Mouse (Mus musculus): ENCODE measurements around the gene Rpl38. TPM values are rescaled to one million over a fixed set of nuclear protein-coding genes. Genes with fewer than 3 reads are reported as not detected.

The Rpl38 gene
- 1,000 to 10,000 TPM in 1 of 2 experiments, 100 to 1,000 TPM in 1; 937 to 1,379 TPM for polyA plus RNA-seq (2017; shearing (Covaris generic))

DNA sequence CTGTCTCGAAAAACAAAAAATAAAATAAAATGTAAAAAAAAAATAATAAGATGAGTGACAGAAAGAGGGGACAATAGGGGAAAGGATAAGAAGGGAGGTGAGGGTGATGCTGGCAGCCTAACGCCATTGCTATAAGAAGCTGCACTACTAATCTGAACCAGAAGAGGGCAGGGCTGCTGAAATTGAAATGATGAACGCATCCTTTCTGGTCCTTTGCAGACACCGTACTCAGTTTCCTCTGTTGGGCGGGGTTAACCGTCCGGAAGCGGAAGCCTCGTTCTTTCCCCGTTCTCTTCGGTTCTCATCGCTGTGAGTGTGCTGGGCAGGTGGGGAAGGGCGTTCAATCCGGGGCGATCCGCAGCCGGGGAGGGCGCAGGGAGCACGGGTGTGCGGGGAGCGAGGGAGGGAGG is at the start of gene Rpl38:
TSS of gene Rpl38 (plus strand) at position 224 of the 410 bp plus-strand sequence.
- peak; percentile 72 for ATAC-seq

GRCm38 (mm10) chr11:114618697-114619417 is 49.5 kb upstream of the Rpl38 start:
- ATAC-seq = no peak

GRCm38 (mm10) chr11:114626071-114626690 is 42.1 kb upstream of the Rpl38 start:
- ATAC-seq = no peak

- no peak for ATAC-seq
Observed at GRCm38 (mm10) chr11:114627036-114627435, 41.3 kb upstream of the Rpl38 start.

GRCm38 (mm10) chr11:114628032-114628431 is 40.3 kb upstream of the Rpl38 start:
- ATAC-seq = no peak

- ATAC-seq = no peak
Observed at GRCm38 (mm10) chr11:114630044-114630443, 38.3 kb upstream of the Rpl38 start.

- no peak for ATAC-seq
Observed at GRCm38 (mm10) chr11:114632266-114632665, 36.1 kb upstream of the Rpl38 start.

DNA sequence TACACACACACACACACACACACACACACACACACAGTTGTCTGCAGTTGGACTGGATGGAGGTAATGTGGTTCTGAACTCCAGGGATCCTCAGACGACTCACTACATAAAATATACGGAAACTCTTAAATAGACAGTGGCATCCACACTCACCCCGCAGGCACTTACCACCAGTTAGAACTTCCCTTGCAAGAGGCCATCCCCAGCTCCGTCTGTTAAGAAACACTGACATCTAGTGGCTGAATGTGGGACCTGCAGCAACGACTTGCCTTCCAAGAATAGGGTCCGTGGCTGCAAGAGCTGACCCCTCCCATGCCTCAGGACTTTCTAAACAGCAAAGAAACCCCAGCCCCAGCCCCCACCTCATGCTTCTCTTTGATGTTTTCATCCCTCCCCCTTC is 32.0 kb upstream of the Rpl38 start:
- no peak for ATAC-seq

- no peak for ATAC-seq
Observed at GRCm38 (mm10) chr11:114636727-114637505, 31.4 kb upstream of the Rpl38 start.

DNA sequence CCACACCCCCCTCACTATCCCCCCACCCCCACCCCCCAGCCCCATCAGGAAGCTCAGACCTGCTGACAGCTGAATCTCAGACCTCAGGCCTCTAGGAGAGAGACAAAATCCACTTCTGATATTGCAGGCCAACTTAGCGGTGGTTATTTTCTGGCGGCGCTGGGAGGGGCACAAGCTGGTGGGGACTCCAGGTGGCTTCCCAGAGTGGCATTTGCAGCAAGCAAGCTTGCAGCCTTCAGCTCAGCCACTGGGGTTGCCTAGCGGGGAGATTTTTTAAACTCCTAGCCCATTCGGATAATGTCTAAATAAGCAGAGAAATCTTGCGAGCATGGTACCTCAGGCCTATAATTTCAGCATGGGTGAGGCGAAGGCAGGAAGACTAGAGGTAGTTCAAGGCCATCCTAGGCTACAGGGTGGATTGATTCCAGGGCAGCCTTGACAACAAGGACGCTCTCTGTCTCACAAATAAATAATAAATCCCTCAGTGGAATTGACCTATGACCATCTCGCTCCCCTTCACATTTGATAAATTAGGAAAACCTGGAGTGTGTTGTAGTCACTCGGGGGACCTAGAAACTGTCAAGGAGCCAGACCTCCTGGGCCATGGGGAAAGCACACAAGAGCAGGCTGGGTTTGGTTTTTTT is 29.6 kb upstream of the Rpl38 start:
- ATAC-seq = no peak

DNA sequence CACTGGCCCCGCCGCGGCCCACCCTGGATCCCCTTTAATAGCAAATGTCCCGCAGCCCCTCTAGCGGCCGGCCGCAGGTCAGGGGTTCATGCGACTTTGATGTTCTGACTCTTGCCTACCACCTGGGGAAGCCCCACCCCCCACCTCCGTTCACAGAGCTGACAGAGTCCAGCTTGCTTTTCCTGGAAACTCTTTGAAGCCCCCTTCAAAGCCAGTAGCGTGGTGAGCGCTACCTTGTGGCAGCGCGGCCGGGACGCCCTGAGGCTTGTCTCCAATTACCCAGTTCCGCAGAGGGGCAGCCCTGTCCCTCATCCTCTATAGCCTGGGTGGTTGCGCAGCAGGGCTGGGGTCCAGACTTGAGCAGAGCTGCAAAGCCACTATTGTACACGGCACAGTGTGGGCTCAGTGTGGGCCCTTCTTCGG is 28.6 kb upstream of the Rpl38 start:
- no peak for ATAC-seq

DNA sequence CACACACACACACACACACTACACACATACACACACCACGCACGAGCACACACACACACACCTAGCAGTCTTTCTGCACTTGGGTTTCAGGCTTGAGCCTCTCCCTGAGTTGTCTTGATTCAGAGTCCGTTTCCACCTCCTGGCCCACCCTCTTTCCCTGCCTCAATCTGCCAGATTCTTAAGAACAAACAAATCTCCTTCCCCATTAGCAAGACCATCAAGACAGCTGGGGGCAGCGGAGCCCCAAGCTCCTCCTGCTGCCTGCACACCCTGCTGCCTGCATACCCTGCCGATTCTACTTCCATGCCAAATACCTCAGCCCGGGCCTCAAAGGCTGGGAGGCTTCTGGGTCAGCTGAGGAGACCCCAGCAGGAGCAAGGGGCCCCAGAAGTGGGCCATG is 27.7 kb upstream of the Rpl38 start:
- ATAC-seq = no peak

DNA sequence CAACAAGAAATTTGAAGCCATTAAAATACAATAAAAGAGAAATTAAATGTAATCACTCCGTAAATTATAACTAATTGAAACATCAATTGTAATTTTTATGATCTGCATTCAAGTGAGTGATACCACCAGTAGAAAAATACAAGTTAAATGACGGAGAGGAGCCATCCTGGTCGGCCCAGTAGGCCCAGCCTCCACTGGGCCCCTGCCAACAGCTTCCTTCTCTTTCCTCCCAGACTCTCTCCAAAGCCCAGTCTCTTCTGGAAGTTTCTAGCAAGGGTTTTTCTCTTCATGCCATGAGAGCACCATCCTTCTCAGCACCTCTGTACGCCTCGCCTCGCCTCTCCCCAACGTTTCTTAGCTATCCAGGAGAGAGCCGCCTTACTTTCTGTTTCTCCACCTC is 27.2 kb upstream of the Rpl38 start:
- no peak for ATAC-seq

- ATAC-seq = no peak
Observed at GRCm38 (mm10) chr11:114642184-114642583, 26.1 kb upstream of the Rpl38 start.

DNA sequence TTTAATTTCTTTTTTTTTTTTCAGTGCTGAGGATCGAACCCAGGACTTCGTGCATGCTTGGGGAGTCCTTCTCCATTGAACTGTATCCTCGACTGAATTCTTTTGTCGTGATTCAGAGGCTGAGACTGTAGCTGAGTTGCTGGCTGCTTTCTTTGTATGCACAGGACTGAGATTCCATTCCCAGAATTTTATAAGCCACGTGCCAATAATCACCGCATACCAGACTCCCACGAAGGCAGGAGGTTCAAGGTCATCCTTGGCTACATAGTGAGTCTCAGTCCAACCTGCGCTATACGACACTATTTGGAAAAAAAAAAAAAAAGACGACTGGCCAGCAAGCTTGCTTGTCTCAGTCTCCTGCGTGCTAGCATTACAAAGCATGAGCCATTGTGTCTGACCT is 25.4 kb upstream of the Rpl38 start:
- ATAC-seq = no peak

DNA sequence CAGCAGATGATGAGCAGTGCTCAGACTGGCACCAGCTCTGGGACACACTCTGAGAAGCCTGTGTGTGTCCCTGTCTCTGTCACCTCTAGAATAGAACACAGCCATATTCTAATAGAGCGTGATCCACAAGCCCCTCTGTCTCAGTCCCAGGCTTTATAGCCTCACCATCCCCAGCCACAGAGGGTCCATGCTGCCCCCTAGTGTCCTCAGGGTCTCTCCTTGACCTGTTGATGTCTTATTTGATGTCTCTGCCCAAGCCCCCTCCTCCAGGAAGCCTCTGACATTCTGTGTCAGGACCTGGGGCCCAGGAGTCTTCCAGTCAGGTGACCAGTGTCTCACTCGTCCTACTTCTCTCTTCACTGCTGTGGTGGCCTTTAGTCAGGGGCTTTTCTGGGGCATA is 24.2 kb upstream of the Rpl38 start:
- ATAC-seq = no peak

- no peak for ATAC-seq
Observed at GRCm38 (mm10) chr11:114649510-114649909, 18.8 kb upstream of the Rpl38 start.

DNA sequence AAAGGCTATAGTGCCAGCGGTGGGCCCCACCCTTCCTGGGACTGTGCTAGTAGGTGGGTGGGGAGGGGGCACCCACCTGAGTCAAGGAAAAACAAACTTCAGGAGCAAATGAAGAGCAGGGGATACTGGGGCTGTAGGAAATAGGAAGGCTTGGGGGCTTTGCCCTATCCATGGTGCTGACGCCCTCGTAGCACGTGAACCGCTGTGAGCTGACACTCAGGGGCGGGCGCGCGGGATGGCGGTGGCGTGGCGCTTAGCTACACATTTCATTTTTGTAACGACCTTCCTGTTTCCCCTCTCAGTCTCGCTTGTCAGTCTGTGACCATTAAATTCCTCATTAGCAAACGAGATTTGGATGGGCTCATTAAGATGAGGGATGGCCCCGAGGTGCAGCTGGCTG is 15.8 kb upstream of the Rpl38 start:
- no peak for ATAC-seq

GRCm38 (mm10) chr11:114653664-114654063 is 14.7 kb upstream of the Rpl38 start:
- no peak for ATAC-seq

DNA sequence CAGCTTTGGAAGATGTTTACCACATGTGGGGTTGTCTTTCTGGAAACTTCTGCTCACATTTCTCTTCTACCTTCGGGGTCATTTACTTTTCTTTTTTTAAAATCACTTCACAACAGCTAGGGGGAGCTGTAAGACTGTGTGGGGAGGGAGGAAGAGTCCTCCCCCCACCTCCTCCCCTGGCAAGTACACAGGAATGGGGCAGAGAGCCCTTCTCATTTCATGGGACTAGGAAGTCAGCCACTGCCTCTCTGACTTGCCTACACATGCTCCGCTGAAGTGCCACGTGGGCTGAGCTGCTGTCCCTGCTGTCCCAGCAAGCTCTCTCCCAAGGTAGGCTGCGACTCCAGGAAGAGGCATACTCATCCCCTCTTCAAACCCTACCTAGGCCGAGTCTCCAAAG is 13.8 kb upstream of the Rpl38 start:
- no peak for ATAC-seq

GRCm38 (mm10) chr11:114655350-114656008 is 12.8 kb upstream of the Rpl38 start:
- ATAC-seq = no peak

DNA sequence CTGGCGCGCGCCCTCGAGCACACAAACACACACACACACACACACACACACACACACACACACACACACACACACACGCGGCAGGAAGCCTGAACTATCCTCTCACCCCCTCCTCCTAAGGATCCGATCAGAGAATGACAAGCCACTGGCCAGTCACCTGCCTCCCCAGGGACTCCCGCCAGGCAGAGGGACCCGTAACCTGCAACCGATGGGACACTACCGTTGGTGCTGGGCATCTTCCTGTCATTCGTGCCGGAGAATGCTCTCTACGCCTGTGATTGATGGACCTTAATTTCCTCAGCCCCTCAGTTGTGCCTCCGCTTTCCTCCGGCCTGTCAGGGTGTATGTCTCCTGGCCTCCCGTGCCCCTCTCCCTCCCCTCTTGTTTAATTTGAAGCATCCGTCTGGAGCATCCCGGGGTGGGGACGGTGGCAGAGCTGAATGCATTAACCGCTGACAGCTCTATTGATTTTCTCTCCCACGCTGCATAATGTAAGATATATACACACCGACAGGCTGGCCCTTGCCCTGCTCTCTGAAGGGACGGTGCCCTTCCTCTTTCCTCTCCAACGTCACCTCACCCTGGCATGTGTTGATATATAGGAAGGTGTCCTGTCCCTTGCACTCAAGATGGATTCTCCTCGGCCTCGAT is 11.2 kb upstream of the Rpl38 start:
- ATAC-seq = no peak

All from CD4-positive, CD25-positive, alpha-beta regulatory T cell, adult 4 months (primary cell).